Mouse (Mus musculus) left cerebral cortex, adult 11 months (tissue): Measurements from ENCODE around the gene Poln.

Experiments
- DNase-seq: peaks from one replicate; pipeline ENCODE4 v3.0.0; 2022; ENCODE audit warnings: low spot score

The Poln gene

GRCm38 (mm10) chr5:34186391-34186790, 17.1 kb upstream of the Poln start:
- DNase-seq = no peak

DNA sequence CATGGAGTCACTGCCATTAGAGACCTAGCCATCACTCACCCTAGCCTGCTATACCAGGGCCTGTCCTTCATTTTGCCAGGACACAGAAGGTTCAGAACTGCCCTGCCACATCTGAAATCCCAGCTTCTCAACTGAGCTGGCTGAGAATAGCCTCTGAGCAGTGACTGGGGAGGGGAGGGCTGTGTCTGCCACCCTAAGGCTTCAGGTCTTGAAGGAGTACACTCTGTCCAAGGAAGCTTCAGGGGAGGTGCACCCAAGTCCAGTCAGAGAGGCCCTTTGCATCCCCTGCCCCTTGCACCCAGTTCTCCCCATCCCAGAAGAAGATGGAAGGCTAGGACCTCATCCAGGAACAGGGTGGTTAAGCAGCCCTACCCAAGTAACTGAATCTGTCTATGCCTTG, 16.5 kb upstream of the Poln start:
- no peak for DNase-seq

DNA sequence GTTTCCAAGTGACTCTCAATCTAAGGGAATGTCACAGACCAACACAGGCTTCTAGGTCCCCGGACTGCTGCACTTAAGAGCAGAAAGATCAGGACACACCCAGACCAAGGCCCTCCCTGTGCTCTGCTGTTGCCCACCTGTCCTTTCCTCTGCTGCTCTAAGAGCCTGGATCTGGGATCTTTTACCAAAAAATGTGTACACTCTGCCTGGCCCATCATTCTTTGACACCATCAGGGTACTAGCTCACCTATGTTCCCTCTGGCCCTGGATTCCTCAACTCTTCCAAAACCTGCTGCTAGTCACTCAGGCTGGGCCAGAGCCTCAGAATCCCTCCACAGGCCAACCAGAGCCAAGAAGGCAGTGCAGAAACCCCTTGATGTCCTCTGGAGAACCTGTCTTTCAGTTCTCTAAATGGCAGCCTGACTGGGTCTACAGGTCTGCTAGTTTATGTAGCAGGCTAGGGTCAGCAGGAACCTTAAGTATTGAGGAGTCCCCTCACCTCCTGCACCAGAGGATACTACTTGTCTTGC, 15.9 kb upstream of the Poln start:
- DNase-seq = no peak

GRCm38 (mm10) chr5:34183976-34184375, 14.7 kb upstream of the Poln start:
- no peak for DNase-seq

GRCm38 (mm10) chr5:34183156-34183880, 14.1 kb upstream of the Poln start:
- no peak for DNase-seq

DNA sequence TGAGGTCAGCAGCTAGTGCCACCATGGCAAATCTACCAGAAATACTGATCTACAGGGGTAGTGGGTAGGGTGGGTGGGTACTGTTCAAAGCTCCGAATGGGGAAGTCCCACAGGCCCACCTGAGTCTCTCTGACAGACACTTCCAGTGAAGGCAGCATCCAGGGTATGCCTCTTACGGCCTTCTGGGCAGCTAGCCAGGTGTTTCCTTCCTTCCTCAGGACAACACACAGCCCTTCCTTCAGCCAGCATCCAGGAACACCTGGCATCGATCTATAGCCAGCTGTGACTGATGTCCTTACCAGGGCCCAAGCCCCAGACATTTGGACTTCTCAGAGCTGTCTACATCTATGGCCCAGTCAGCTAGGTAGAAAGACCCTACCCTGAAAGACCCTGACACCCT, 13.2 kb upstream of the Poln start:
- no peak for DNase-seq

- DNase-seq = no peak
Observed at GRCm38 (mm10) chr5:34177821-34178220, 8.6 kb upstream of the Poln start.

DNA sequence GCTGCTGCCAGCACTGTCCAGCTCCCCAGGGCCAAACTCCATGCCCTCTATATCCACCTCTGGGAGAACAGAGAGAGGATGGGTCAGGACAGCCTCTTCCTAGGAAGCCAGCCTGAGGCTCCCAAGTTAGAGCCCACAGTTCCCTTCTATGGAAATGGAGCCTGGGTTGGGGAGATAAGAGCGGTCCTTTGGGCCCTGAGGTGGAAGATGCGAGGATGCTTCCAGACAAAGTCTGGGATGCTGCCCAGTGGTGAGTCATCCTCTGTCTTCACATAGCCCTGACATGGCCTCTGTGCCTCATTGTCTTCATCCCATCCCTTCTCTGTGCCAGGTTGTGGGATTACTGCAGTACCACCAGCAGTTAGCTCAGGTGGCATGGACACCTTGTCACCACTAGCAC, 7.8 kb upstream of the Poln start:
- DNase-seq = no peak

DNA sequence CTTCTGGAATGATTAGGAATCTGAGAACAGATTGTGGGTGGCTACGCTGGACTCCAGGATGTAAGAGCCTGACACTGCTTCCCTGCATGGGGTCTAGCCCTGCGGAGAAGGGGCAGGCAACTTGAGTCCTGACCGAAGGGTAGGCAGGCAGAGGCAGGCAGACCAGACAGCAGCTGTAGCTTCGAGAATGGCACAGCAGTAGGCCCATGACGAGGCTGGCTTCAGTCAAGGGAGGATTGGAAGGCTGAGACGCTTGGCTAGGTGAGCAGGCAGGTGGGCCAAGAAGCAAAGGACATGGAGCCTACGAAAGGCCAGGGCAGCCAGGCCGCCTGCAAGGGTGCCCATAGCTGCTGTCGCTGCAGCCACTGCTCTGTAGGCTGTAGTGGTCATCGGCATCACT, 7.4 kb upstream of the Poln start:
- no peak for DNase-seq

- no peak for DNase-seq
Observed at GRCm38 (mm10) chr5:34175403-34175694, 6.1 kb upstream of the Poln start.

DNA sequence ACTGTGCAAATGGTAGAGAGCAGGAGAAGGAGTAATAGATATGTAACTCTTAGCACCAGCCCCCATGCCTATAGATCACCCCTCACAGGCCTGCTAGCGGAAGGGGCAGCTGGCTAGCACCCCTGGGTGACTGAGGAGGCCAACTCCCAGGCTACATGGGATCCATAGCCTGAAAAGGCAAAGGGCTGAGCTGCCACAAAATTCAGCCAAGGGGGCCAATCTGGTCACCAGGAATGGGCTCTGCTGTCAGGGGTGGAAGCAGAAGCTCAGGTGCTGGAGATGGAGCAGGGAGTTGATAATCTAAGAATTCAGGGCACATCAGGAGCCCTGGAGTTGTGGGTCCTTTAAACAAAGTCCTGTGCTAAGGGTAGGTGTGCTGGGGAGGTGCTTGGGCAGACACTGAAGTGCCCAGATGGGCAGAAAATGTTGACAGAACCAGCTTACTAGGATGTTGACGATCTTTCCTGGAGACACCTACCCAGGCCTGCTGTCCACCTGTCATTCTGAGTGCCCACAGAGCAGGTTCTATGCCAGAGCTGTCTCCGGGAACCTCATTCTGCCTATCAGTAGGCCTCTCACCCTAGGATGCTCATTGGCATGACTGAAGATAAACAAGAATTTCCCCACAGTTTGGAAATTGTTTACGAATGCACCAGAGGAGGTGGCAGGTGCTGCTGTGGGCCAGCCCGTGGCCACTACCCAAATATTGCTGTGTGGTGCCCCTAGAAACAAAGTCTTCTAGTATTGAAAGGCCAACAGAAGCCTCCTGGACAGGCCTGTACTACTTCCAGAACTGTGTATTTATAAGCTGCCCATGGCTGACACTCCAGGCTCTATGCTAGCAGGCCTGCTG, 5.5 kb upstream of the Poln start:
- no peak for DNase-seq

- no peak for DNase-seq
Observed at GRCm38 (mm10) chr5:34174021-34174420, 4.8 kb upstream of the Poln start.

- DNase-seq = no peak
Observed at GRCm38 (mm10) chr5:34170726-34171125, 1.5 kb upstream of the Poln start.

DNA sequence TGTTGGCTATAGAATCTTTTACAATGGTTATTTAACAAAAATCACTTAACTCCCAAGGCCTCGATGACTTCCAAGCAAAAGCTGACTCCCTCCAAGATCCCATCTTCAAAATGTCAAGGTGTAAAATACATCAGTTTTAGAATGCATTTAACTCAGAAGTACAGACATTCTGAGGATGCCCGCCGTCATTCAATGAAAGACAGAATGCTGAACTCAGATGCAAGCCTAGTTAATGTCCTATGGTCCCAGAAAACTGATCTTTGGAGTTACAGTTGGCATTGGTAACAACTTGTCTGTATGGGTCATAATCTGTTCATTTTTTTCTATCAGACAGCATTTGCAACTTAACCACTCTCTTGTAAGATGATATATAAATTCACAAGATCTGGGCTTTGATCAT, 706 bp upstream of the Poln start:
- DNase-seq = no peak

DNA sequence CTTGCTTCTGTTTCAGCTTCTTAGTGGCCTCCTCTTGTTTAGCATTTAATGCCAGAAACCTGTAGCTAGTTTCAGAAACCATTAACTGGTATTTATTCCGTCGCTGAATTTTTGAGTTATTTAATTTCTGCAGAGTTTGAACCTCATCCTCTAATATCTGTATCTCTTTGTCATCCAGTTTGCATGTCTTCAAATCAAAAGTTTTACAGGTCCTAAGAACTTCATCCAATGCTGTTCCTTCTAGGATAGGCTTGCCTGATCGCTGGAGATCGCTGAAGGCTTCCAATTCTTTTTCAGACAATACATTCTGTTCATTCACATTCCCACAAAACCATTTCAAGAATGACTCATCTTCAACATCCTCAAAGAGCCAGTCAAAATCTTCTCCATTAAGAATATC, 1.4 kb downstream of the Poln start:
- DNase-seq = no peak

GRCm38 (mm10) chr5:34165793-34166192, 3.5 kb downstream of the Poln start:
- DNase-seq = no peak

DNA sequence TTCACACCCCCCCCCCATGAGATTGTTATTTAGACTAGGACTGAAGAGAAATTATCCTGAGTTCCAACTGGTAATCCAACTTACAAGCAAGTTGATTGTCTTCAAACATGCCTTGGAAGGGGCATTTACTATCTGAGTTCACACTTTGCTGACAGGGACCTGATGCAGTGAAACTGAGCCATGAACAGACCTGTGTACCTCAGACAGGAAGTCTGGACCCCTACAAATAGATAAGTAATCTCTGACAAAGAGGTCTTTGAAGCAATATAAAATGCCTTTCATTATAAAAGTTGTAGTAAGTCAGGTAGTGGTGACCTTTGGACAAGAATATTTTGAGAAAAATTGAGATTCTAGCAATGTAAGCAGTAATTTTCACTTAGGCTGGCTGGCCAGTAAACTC, 20.8 kb downstream of the Poln start:
- no peak for DNase-seq

DNA sequence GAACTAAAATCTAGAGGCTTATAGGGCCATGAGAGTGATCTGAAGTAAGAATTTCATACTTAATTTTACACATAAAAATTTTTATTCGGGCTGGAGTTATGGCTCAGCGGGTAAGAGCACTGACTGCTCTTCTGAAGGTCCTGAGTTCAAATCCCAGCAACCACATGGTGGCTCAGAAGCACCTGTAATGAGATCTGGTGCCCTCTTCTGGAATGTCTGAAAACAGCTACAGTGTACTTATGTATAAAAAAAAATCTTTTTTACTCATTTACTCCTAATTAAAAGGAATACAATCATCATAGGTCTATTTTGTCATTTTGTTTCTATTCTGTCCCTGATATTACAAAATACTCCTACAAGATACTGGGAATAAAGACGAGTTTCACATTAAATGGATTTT, 21.7 kb downstream of the Poln start:
- DNase-seq = no peak

DNA sequence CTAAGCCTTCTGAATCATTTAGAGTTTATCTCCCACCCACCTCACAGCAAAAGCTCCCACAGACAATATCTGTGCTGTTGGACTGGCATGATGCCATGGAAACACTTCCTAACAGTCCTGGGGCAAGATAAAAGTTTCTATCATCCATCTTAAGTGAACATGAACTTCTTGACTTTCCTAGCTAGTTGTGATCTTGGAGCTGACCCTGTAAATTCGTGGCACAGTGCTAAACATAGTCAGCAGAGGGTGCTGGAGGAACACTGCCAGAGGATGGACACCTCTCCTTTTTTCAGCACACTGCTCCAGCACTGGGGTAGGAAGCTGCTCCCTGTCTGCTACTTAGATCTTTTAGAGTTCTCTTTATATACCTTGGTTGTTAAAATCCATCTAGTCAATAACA, 29.5 kb downstream of the Poln start:
- peak; percentile 8 for DNase-seq

GRCm38 (mm10) chr5:34132731-34133130, 36.5 kb downstream of the Poln start:
- DNase-seq = peak; percentile 3

DNA sequence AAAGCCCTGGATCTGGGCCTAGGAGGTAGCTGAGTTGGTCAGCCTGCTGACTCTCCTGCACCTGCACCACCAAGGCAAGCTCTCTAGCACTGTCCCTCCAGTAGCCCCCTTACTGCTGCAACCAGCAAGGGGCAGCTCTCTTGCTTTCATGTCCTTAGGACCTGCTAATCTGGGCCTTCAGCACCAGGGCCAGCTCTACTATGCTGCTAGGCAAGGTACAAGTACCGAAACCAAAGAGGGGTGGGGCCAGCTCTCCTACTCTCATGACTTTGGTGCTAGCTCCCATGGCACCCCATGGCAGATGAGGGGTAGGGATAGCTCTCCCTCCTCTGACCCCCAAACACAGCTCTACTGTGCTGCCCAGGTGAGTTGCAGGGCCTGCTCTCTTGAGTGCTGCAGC, 45.1 kb downstream of the Poln start:
- no peak for DNase-seq

GRCm38 (mm10) chr5:34119121-34119856, 50.0 kb downstream of the Poln start:
- peak; percentile 28 for DNase-seq

- no peak for DNase-seq
Observed at GRCm38 (mm10) chr5:34105681-34106080, 63.6 kb downstream of the Poln start.
